Mouse (Mus musculus) neural tube, embryonic 10.5 days (tissue): ENCODE data around the gene Mup16.
"Not testable (repeated sequence)": the region's sequence is repeated elsewhere in the genome, so short reads cannot be mapped to it uniquely, and the experiment has no call there.

Experiments
- DNase-seq: peaks from one replicate; pipeline ENCODE4 v3.0.0-alpha.2; 2017; ENCODE audit warnings: low spot score; ENCODE audit errors: extremely low spot score

Gene Mup16

DNA sequence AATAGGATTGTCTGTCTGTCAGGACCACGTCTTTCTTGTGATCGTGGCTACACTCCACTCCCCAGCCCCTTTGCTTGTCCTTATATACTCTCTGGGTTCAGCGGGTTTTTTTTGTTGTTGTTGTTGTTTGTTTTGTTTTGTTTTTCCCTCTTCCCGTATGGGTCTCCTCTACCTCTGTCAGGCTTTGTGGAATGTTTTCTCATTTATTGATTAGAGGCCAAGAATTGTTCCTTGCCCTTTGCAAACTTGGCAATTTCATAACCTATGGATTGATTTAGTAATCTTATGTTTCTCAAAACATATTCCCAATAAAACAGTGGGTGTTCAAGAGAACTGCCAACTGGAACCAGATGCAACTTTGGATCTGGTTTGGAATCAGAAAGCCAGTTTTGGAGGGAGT, at the start of gene Mup16:
Mup16 (minus strand) TSS at position 101 of the 400 bp plus-strand sequence.
- DNase-seq, result not testable (repeated sequence)

DNA sequence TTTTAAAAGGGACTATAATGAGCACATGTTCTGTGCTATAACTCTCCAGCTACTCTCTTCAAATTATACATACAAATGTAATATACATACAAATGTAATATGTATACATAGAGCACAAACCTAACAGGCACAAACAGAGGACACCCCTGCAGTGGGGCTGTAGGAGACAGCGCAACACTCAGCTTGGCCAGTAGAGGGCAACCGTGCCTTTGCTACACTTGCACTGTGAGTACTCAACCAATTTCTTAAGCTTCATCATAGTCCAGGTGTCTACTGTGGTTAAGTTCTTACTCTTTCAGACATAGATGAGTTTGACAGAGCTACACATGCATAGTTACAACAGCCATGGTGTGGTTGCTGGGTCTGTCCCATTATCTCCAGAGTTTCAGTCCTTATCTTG, 36.6 kb upstream of the Mup16 start:
- not testable (repeated sequence) for DNase-seq
